Comparison of ENCODE assay signal across 22 mouse cellular contexts in the genomic region with DNA sequence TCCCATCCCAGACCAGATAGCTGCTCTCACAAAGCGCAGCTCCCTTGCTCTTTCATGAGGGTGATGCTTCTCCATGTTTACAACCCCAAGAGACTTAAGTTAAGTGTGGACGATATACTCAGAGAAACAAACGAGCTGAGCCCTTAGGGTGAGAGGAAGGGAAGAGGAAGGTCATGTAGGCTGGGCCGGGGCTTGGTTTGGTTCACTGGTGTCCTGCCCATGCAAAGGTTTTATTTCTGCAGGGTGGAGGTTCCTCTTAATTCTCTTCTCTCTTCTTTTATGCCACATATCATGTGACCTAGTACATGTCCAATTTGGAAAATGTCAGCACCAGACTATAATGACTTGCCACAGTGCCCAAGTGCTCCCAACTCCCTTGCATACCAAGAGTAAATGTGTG. TPM values are rescaled to one million over a fixed set of nuclear protein-coding genes. Genes with fewer than 3 reads are reported as not detected.
DNase-seq lines count a peak whose midpoint lies in the region; ATAC-seq lines count a peak whose summit lies in the region.
"Had no signal": no experiment of that assay in that cellular context is flagged by ENCODE, and none has a peak within 500 bp of the region (broad histone marks: within the 10 kb centered on the region; RNA-seq: fewer than 3 reads in every experiment).

No protein-coding gene starts in this region.

- WGBS in hindbrain, embryonic 13.5 days, result 94% methylated on average over 4 of the region's 4 CpGs
- 89% methylated on average over 4 of the region's 4 CpGs for WGBS in hindbrain, embryonic 14.5 days
- WGBS in forebrain, embryonic 12.5 days, result 84% methylated on average over 4 of the region's 4 CpGs

- DNase-seq in hindbrain, embryonic 14.5 days (ENCODE audit: low spot score), result no peak
- peak; percentile 82 to 83 for DNase-seq in spleen, postnatal 36 days (ENCODE audit: low spot score in 2 of 2)
- no peak for DNase-seq in spleen, postnatal 14 days (ENCODE audit: low spot score in 2 of 2)
- DNase-seq in cerebellum, adult 8-10 months, result no peak
- DNase-seq: adrenal gland, adult 8-10 months; adrenal gland, postnatal 36 days; cerebellum, adult 11-12 months; cerebellum, postnatal 14 days; embryo, embryonic 11 days; gastrocnemius, postnatal 36 days; heart, adult 18-20 months; heart, postnatal 10 days; heart, postnatal 4 days had no signal

- H3K27me3 ChIP-seq in hindbrain, embryonic 13.5 days, result no peaks in the 10 kb centered on the region
- no peaks in the 10 kb centered on the region for H3K27me3 ChIP-seq in hindbrain, embryonic 14.5 days (ENCODE audit: control insufficient read depth, insufficient read depth, low read length)
- no peaks in the 10 kb centered on the region for H3K27me3 ChIP-seq in forebrain, embryonic 12.5 days
- H3K27me3 ChIP-seq: embryonic facial prominence, embryonic 15.5 days; forebrain, embryonic 15.5 days; hindbrain, embryonic 12.5 days had no signal

- no peaks in the 10 kb centered on the region for H3K9me3 ChIP-seq in hindbrain, embryonic 13.5 days
- no peaks in the 10 kb centered on the region for H3K9me3 ChIP-seq in hindbrain, embryonic 14.5 days (ENCODE audit: control insufficient read depth, low read length)
- H3K9me3 ChIP-seq in forebrain, embryonic 12.5 days, result no peaks in the 10 kb centered on the region
- H3K9me3 ChIP-seq: embryonic facial prominence, embryonic 15.5 days; forebrain, embryonic 10.5 days; forebrain, embryonic 15.5 days; heart, embryonic 10.5 days; hindbrain, embryonic 12.5 days had no signal

- no peak for ATAC-seq in hindbrain, embryonic 13.5 days (ENCODE audit: low FRiP score)
- ATAC-seq in hindbrain, embryonic 14.5 days (ENCODE audit: low FRiP score), result no peak
- 0 out of 2 replicates have a peak, but pooled peaks have one; percentile 19 for ATAC-seq in megakaryocyte progenitor cell, adult 5-6 weeks (replicated peaks; ENCODE audit: poor library complexity)
- no peak for ATAC-seq in forebrain, embryonic 12.5 days (ENCODE audit: low FRiP score)
- ATAC-seq: forebrain, embryonic 15.5 days had no signal

- H3K36me3 ChIP-seq in hindbrain, embryonic 13.5 days, result no peaks in the 10 kb centered on the region
- H3K36me3 ChIP-seq in hindbrain, embryonic 14.5 days (replicated peaks; ENCODE audit: control insufficient read depth, insufficient read depth), result peaks cover 12% of the 10 kb centered on the region; the same call in 1 of the 2 replicates
- H3K36me3 ChIP-seq in forebrain, embryonic 12.5 days (replicated peaks), result no peaks in the 10 kb centered on the region
- H3K36me3 ChIP-seq: embryonic facial prominence, embryonic 15.5 days; forebrain, embryonic 10.5 days; forebrain, embryonic 15.5 days; heart, embryonic 10.5 days had no signal

- 0 out of 2 replicates have a peak overlapping the region, but pooled peaks have one; percentile 23 for H3K27ac ChIP-seq in hindbrain, embryonic 13.5 days
- no peak overlapping the region for H3K27ac ChIP-seq in hindbrain, embryonic 14.5 days
- no peak overlapping the region for H3K27ac ChIP-seq in forebrain, embryonic 12.5 days
- H3K27ac ChIP-seq: embryonic facial prominence, embryonic 15.5 days; forebrain, embryonic 10.5 days; forebrain, embryonic 15.5 days; heart, embryonic 10.5 days; hindbrain, embryonic 12.5 days had no signal

- H3K4me2 ChIP-seq in hindbrain, embryonic 13.5 days, result no peak overlapping the region
- no peak overlapping the region for H3K4me2 ChIP-seq in hindbrain, embryonic 14.5 days (replicated peaks)
- no peak overlapping the region for H3K4me2 ChIP-seq in forebrain, embryonic 12.5 days
- H3K4me2 ChIP-seq: embryonic facial prominence, embryonic 15.5 days; forebrain, embryonic 15.5 days; hindbrain, embryonic 12.5 days had no signal

- H3K4me3 ChIP-seq in hindbrain, embryonic 13.5 days, result no peak overlapping the region
- H3K4me3 ChIP-seq in hindbrain, embryonic 14.5 days (replicated peaks; ENCODE audit: low read length), result no peak overlapping the region
- H3K4me3 ChIP-seq in forebrain, embryonic 12.5 days (replicated peaks), result no peak overlapping the region
- H3K4me3 ChIP-seq: embryonic facial prominence, embryonic 15.5 days; erythroblast, embryonic 14.5 days; forebrain, embryonic 10.5 days; forebrain, embryonic 15.5 days; heart, embryonic 10.5 days; hindbrain, embryonic 12.5 days had no signal

- H3K9ac ChIP-seq in hindbrain, embryonic 13.5 days, result no peak overlapping the region
- no peak overlapping the region for H3K9ac ChIP-seq in hindbrain, embryonic 14.5 days
- no peak overlapping the region for H3K9ac ChIP-seq in forebrain, embryonic 12.5 days
- H3K9ac ChIP-seq: embryonic facial prominence, embryonic 15.5 days; forebrain, embryonic 15.5 days; hindbrain, embryonic 12.5 days had no signal

- no peaks in the 10 kb centered on the region for H3K4me1 ChIP-seq in hindbrain, embryonic 13.5 days (replicated peaks)
- no peaks in the 10 kb centered on the region for H3K4me1 ChIP-seq in hindbrain, embryonic 14.5 days (replicated peaks; ENCODE audit: control insufficient read depth, insufficient read depth, low read length)
- H3K4me1 ChIP-seq in forebrain, embryonic 12.5 days, result no peaks in the 10 kb centered on the region
- H3K4me1 ChIP-seq: embryonic facial prominence, embryonic 15.5 days; forebrain, embryonic 10.5 days; forebrain, embryonic 15.5 days; hindbrain, embryonic 12.5 days had no signal

RNA-seq across cellular contexts. Expression of a gene that starts 17.8 kb away (rescaled TPM):
- 61.4 and 62.8 TPM in 2 replicates for polyA plus RNA-seq in hindbrain, embryonic 13.5 days (2015; fragmentation: Nextera tagmentation; extraction: Ambion mirVana)
- polyA plus RNA-seq in hindbrain, embryonic 14.5 days (2014; fragmentation: Nextera tagmentation; extraction: Ambion mirVana), result 66.0 and 68.9 TPM in 2 replicates
- total RNA-seq in megakaryocyte progenitor cell, adult 5-6 weeks (2015), result 34.7 and 47.1 TPM in 2 replicates
- total RNA-seq in megakaryocyte progenitor cell, adult 5-6 weeks (2017), result 27.2 and 28.7 TPM in 2 replicates
- polyA plus RNA-seq in forebrain, embryonic 12.5 days (2016; fragmentation: Nextera tagmentation; extraction: Ambion mirVana), result 30.3 and 34.5 TPM in 2 replicates

RNA-seq across cellular contexts. Expression of a gene that starts 35.6 kb away (rescaled TPM):
- polyA plus RNA-seq in hindbrain, embryonic 13.5 days (2015; fragmentation: Nextera tagmentation; extraction: Ambion mirVana), result 47.4 and 48.0 TPM in 2 replicates
- 45.0 and 50.9 TPM in 2 replicates for polyA plus RNA-seq in hindbrain, embryonic 14.5 days (2014; fragmentation: Nextera tagmentation; extraction: Ambion mirVana)
- 49.6 and 57.2 TPM in 2 replicates for total RNA-seq in megakaryocyte progenitor cell, adult 5-6 weeks (2015)
- total RNA-seq in megakaryocyte progenitor cell, adult 5-6 weeks (2017), result 67.5 and 78.5 TPM in 2 replicates
- polyA plus RNA-seq in forebrain, embryonic 12.5 days (2016; fragmentation: Nextera tagmentation; extraction: Ambion mirVana), result 53.3 and 53.6 TPM in 2 replicates

RNA-seq across cellular contexts. Expression of a gene that starts 57.1 kb away (rescaled TPM):
- 246 and 250 TPM in 2 replicates for polyA plus RNA-seq in hindbrain, embryonic 13.5 days (2015; fragmentation: Nextera tagmentation; extraction: Ambion mirVana)
- polyA plus RNA-seq in hindbrain, embryonic 14.5 days (2014; fragmentation: Nextera tagmentation; extraction: Ambion mirVana), result 271 and 280 TPM in 2 replicates
- 84.6 and 98.4 TPM in 2 replicates for total RNA-seq in megakaryocyte progenitor cell, adult 5-6 weeks (2015)
- total RNA-seq in megakaryocyte progenitor cell, adult 5-6 weeks (2017), result 144 and 170 TPM in 2 replicates
- polyA plus RNA-seq in forebrain, embryonic 12.5 days (2016; fragmentation: Nextera tagmentation; extraction: Ambion mirVana), result 199 and 211 TPM in 2 replicates

Comparison
In these comparisons a context has a peak if more than half of its experiments do, and no peak if none do; other contexts are left out.
1. DNase-seq: peak in spleen, postnatal 36 days (2 of 2); none in hindbrain, embryonic 14.5 days (single experiment), spleen, postnatal 14 days (0 of 2) and cerebellum, adult 8-10 months (single experiment).